Mouse (Mus musculus): ENCODE measurements around the gene Tjp2.

Tjp2 gene

GRCm38 (mm10) chr19:24054265-24054664 lies 170.6 kb downstream of the Tjp2 start:
- DNase-seq: no peak

GRCm38 (mm10) chr19:24050514-24050913 lies 174.3 kb downstream of the Tjp2 start:
- no peak for DNase-seq

GRCm38 (mm10) chr19:24049329-24049728 lies 175.5 kb downstream of the Tjp2 start:
- DNase-seq: no peak

GRCm38 (mm10) chr19:24046395-24046993 lies 178.3 kb downstream of the Tjp2 start:
- DNase-seq: no peak
